In the genomic region with DNA sequence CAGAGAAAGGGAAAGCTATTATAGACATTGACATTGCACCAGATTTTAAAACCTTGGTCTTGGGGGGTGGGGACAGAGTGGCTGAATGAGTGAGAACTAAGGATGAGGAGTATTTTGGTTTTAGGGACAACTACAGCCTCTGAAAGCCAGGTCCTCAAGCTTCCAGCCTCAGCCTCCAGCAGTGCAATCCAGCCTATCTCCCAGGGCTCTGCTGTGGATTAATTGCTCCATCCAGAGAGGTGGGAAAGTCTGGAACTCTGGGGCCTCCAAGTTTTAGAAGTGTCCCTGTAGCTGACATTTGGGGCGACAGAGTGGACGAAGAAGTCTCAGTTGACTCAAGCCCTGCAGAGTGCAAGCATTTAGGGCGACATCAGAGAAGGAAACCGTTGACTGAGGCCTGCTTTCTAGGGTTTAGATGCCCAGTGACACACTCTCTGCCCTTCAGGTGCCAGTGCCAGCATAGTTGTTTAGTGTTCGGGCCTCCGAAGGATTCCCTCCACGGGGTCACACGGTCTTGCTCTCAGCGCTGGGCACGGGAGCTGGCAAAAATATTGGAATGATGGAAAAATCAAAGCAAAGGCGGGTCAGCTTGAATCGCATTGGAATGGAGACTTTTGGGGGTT, we compare ENCODE assay signal across 13 mouse cellular contexts. TPM values are rescaled to one million over a fixed set of nuclear protein-coding genes. Genes with fewer than 3 reads are reported as not detected.
DNase-seq lines count a peak whose midpoint lies in the region; ATAC-seq and TF ChIP-seq lines count a peak whose summit lies in the region.
"Had no signal": no experiment of that assay in that cellular context is flagged by ENCODE, and none has a peak within 500 bp of the region (broad histone marks: within the 10 kb centered on the region; RNA-seq: fewer than 3 reads in every experiment).

No protein-coding gene starts in this region.

- peak; percentile 43 for DNase-seq in adrenal gland, postnatal 14 days
- no peak for DNase-seq in adrenal gland, postnatal 25 days
- no peak for DNase-seq in lung, adult 2 months
- no peak for DNase-seq in lung, adult 18-20 months
- DNase-seq in limb, embryonic 10.5 days (ENCODE audit: low spot score), result peak; percentile 52
- DNase-seq in Muller cell, postnatal 12 days (ENCODE audit: inconsistent ontology term), result no peak
- DNase-seq: cerebellum, adult 9-11 months; gastrocnemius, postnatal 14 days; spleen, adult 18-20 months had no signal

- no peak for TF ChIP-seq CTCF in lung, adult 2 months (IDR thresholded peaks at IDR 0.05; ENCODE audit: insufficient read depth, low read length)

- peak overlapping the region; percentile 6 for H3K4me3 ChIP-seq in lung, adult 2 months (replicated peaks; ENCODE audit: extremely low read depth, low read depth, low read length)
- H3K4me3 ChIP-seq in limb, embryonic 10.5 days, result peak overlapping the region; percentile 51
- H3K4me3 ChIP-seq in stomach, embryonic 15.5 days (replicated peaks), result peak overlapping the region; percentile 35
- H3K4me3 ChIP-seq in midbrain, embryonic 15.5 days, result no peak overlapping the region
- H3K4me3 ChIP-seq: midbrain, embryonic 12.5 days had no signal

- no peak overlapping the region for H3K9ac ChIP-seq in stomach, embryonic 15.5 days
- H3K9ac ChIP-seq in midbrain, embryonic 15.5 days, result no peak overlapping the region
- H3K9ac ChIP-seq: midbrain, embryonic 12.5 days had no signal

- no peak for TF ChIP-seq POLR2A in lung, adult 2 months (IDR thresholded peaks at IDR 0.05; ENCODE audit: borderline replicate concordance, extremely low read depth, low read depth, low read length)

- no peak for ATAC-seq in stomach, embryonic 15.5 days (ENCODE audit: insufficient read depth, low FRiP score, low read depth)
- no peak for ATAC-seq in midbrain, embryonic 15.5 days (replicated peaks)

- H3K4me1 ChIP-seq in lung, adult 2 months (ENCODE audit: control insufficient read depth, insufficient read depth, low read length), result peaks cover 14% of the 10 kb centered on the region
- peaks cover 100% of the 10 kb centered on the region for H3K4me1 ChIP-seq in limb, embryonic 10.5 days
- peaks cover 25% of the 10 kb centered on the region for H3K4me1 ChIP-seq in stomach, embryonic 15.5 days
- H3K4me1 ChIP-seq in midbrain, embryonic 15.5 days, result 0 out of 2 replicates have a peak, but pooled peaks cover 3% of the 10 kb centered on the region

- peaks cover 99% of the 10 kb centered on the region for H3K27me3 ChIP-seq in limb, embryonic 10.5 days (ENCODE audit: low read depth, poor library complexity, severe bottlenecking)
- peaks cover 28% of the 10 kb centered on the region for H3K27me3 ChIP-seq in stomach, embryonic 15.5 days (replicated peaks)
- peaks cover 99% of the 10 kb centered on the region for H3K27me3 ChIP-seq in midbrain, embryonic 15.5 days (replicated peaks)

- no peaks in the 10 kb centered on the region for H3K9me3 ChIP-seq in limb, embryonic 10.5 days (replicated peaks)
- no peaks in the 10 kb centered on the region for H3K9me3 ChIP-seq in stomach, embryonic 15.5 days
- no peaks in the 10 kb centered on the region for H3K9me3 ChIP-seq in midbrain, embryonic 15.5 days
- H3K9me3 ChIP-seq: midbrain, embryonic 12.5 days had no signal

- 30% methylated on average over 12 of the region's 12 CpGs for WGBS in lung, adult 2 months
- 2% methylated on average over 12 of the region's 12 CpGs for WGBS in limb, embryonic 10.5 days
- 17% methylated on average over 12 of the region's 12 CpGs for WGBS in stomach, embryonic 15.5 days
- WGBS in midbrain, embryonic 15.5 days, result 5% methylated on average over 12 of the region's 12 CpGs

- H3K36me3 ChIP-seq in limb, embryonic 10.5 days, result no peaks in the 10 kb centered on the region
- no peaks in the 10 kb centered on the region for H3K36me3 ChIP-seq in stomach, embryonic 15.5 days
- H3K36me3 ChIP-seq in midbrain, embryonic 15.5 days (replicated peaks), result no peaks in the 10 kb centered on the region
- H3K36me3 ChIP-seq: midbrain, embryonic 12.5 days had no signal

- peak overlapping the region; percentile 88 for H3K27ac ChIP-seq in limb, embryonic 10.5 days
- peak overlapping the region; percentile 82 for H3K27ac ChIP-seq in stomach, embryonic 15.5 days
- H3K27ac ChIP-seq in midbrain, embryonic 15.5 days, result no peak overlapping the region
- H3K27ac ChIP-seq: midbrain, embryonic 12.5 days had no signal

- peak overlapping the region; percentile 62 for H3K4me2 ChIP-seq in stomach, embryonic 15.5 days
- no peak overlapping the region for H3K4me2 ChIP-seq in midbrain, embryonic 15.5 days
- H3K4me2 ChIP-seq: midbrain, embryonic 12.5 days had no signal

RNA-seq across cellular contexts. Expression of a gene that starts 4.2 kb away (rescaled TPM):
- 14.0 and 15.7 TPM in 2 replicates for total RNA-seq in adrenal gland, postnatal 14 days (2021)
- total RNA-seq in adrenal gland, postnatal 25 days (2021), result 27.6 and 31.5 TPM in 2 replicates
- 9.9 and 12.5 TPM in 2 replicates for polyA plus RNA-seq in lung, adult 2 months (2012; rRNA removed)
- 0.89 and 1.2 TPM in 2 replicates for polyA plus RNA-seq in limb, embryonic 10.5 days (2016; fragmentation: Nextera tagmentation; extraction: Ambion mirVana)
- polyA plus RNA-seq in stomach, embryonic 15.5 days (2015; fragmentation: Nextera tagmentation; extraction: Ambion mirVana), result 3.4 and 3.6 TPM in 2 replicates
- not detected in 2 replicates for polyA plus RNA-seq in midbrain, embryonic 15.5 days (2015; fragmentation: Nextera tagmentation; extraction: Ambion mirVana)
- total RNA-seq: left cerebral cortex, postnatal 36 days had no signal
- polyA plus RNA-seq: midbrain, embryonic 12.5 days had no signal

RNA-seq across cellular contexts. Expression of a gene that starts 9.2 kb away (rescaled TPM):
- total RNA-seq in adrenal gland, postnatal 14 days (2021), result 17.1 and 26.0 TPM in 2 replicates
- 33.0 and 40.1 TPM in 2 replicates for total RNA-seq in adrenal gland, postnatal 25 days (2021)
- 11.0 and 13.2 TPM in 2 replicates for polyA plus RNA-seq in lung, adult 2 months (2012; rRNA removed)
- polyA plus RNA-seq in limb, embryonic 10.5 days (2016; fragmentation: Nextera tagmentation; extraction: Ambion mirVana), result 0.76 and 1.0 TPM in 2 replicates
- polyA plus RNA-seq in stomach, embryonic 15.5 days (2015; fragmentation: Nextera tagmentation; extraction: Ambion mirVana), result 2.5 and 2.7 TPM in 2 replicates
- polyA plus RNA-seq in midbrain, embryonic 15.5 days (2015; fragmentation: Nextera tagmentation; extraction: Ambion mirVana), result 0.15 TPM in 1 of 2 replicates, not detected in the other
- total RNA-seq: left cerebral cortex, postnatal 36 days had no signal
- polyA plus RNA-seq: midbrain, embryonic 12.5 days had no signal

RNA-seq across cellular contexts. Expression of a gene that starts 10.8 kb away (rescaled TPM):
- total RNA-seq in adrenal gland, postnatal 14 days (2021), result 17.1 and 18.7 TPM in 2 replicates
- total RNA-seq in adrenal gland, postnatal 25 days (2021), result 36.5 and 36.8 TPM in 2 replicates
- 12.1 and 15.6 TPM in 2 replicates for polyA plus RNA-seq in lung, adult 2 months (2012; rRNA removed)
- polyA plus RNA-seq in limb, embryonic 10.5 days (2016; fragmentation: Nextera tagmentation; extraction: Ambion mirVana), result 5.5 and 5.9 TPM in 2 replicates
- polyA plus RNA-seq in stomach, embryonic 15.5 days (2015; fragmentation: Nextera tagmentation; extraction: Ambion mirVana), result 17.6 and 17.9 TPM in 2 replicates
- polyA plus RNA-seq in midbrain, embryonic 15.5 days (2015; fragmentation: Nextera tagmentation; extraction: Ambion mirVana), result 0.09 and 0.70 TPM in 2 replicates
- total RNA-seq: left cerebral cortex, postnatal 36 days had no signal
- polyA plus RNA-seq: midbrain, embryonic 12.5 days had no signal

RNA-seq across cellular contexts. Expression of a gene that starts 21.6 kb away (rescaled TPM):
- total RNA-seq in adrenal gland, postnatal 14 days (2021), result 35.7 and 39.8 TPM in 2 replicates
- total RNA-seq in adrenal gland, postnatal 25 days (2021), result 74.4 and 78.8 TPM in 2 replicates
- polyA plus RNA-seq in lung, adult 2 months (2012; rRNA removed), result 8.1 and 8.2 TPM in 2 replicates
- 6.1 and 7.9 TPM in 2 replicates for polyA plus RNA-seq in limb, embryonic 10.5 days (2016; fragmentation: Nextera tagmentation; extraction: Ambion mirVana)
- 7.5 and 10.7 TPM in 2 replicates for polyA plus RNA-seq in stomach, embryonic 15.5 days (2015; fragmentation: Nextera tagmentation; extraction: Ambion mirVana)
- 0.13 and 0.34 TPM in 2 replicates for polyA plus RNA-seq in midbrain, embryonic 15.5 days (2015; fragmentation: Nextera tagmentation; extraction: Ambion mirVana)
- total RNA-seq: left cerebral cortex, postnatal 36 days had no signal
- polyA plus RNA-seq: midbrain, embryonic 12.5 days had no signal

RNA-seq across cellular contexts. Expression of a gene that starts 27.5 kb away (rescaled TPM):
- total RNA-seq in adrenal gland, postnatal 14 days (2021), result 34.3 and 37.8 TPM in 2 replicates
- 54.7 and 58.6 TPM in 2 replicates for total RNA-seq in adrenal gland, postnatal 25 days (2021)
- 0.52 and 1.1 TPM in 2 replicates for polyA plus RNA-seq in lung, adult 2 months (2012; rRNA removed)
- polyA plus RNA-seq in limb, embryonic 10.5 days (2016; fragmentation: Nextera tagmentation; extraction: Ambion mirVana), result 7.1 and 10.2 TPM in 2 replicates
- 7.0 and 9.1 TPM in 2 replicates for polyA plus RNA-seq in stomach, embryonic 15.5 days (2015; fragmentation: Nextera tagmentation; extraction: Ambion mirVana)
- not detected in 2 replicates for polyA plus RNA-seq in midbrain, embryonic 15.5 days (2015; fragmentation: Nextera tagmentation; extraction: Ambion mirVana)
- total RNA-seq: left cerebral cortex, postnatal 36 days had no signal
- polyA plus RNA-seq: midbrain, embryonic 12.5 days had no signal

Comparison
In these comparisons a context has a peak if more than half of its experiments do, and no peak if none do; other contexts are left out.
1. DNase-seq: peak in adrenal gland, postnatal 14 days (single experiment) and limb, embryonic 10.5 days (single experiment); none in adrenal gland, postnatal 25 days (single experiment), lung, adult 2 months (single experiment), lung, adult 18-20 months (0 of 2) and Muller cell, postnatal 12 days (single experiment).